Mouse (Mus musculus): ENCODE results near the gene Adk.
A peak's percentile ranks its signal among the peaks of the same experiment; 100 is the strongest.
"Not testable (repeated sequence)": the region's sequence is repeated elsewhere in the genome, so short reads cannot be mapped to it uniquely, and the experiment has no call there.

The Adk gene

GRCm38 (mm10) chr14:21433415-21433814, 381.0 kb downstream of the Adk start:
- DNase-seq (ENCODE audit: low read depth, low spot score): no peak

DNA sequence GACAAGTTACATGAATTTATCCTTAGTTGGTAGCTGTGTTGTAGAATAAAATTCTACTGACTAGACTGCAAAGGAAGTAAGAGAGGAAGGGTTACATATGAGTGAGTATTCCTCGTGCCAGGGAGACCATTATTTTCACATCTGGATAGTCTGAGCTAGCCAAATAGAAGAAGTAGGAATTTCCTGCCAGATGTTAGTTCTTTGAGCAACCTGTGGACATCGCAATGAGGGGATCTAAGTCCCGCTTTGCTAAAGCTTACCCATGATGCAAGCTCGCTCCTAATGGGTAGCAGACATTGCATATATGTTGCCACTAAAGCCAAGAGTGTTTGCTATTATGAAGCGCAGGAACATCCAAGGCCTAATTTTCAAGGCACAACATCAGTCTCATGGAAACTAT, 381.6 kb downstream of the Adk start:
- DNase-seq (ENCODE audit: low read depth, low spot score): no peak

DNA sequence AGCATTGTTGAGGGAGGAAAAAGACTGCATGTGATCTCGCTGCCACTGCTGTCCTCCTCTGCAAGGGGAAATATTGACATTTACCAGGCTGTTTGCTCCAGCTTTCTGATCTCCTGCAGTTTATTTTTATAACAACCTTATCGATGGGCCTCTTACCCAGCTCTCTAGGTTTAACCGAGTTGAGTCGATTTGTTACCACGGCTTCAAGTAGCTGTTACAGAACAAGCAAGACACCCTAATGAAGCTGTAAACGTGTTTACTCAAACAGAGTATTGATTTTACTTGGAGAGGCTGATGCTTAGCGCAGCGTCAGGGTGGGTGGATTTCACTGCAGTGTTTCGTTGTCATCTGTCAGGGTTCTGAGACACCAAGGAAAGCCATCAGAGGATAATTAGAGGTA, 382.3 kb downstream of the Adk start:
- DNase-seq (ENCODE audit: low read depth, low spot score): no peak

- no peak for DNase-seq (ENCODE audit: low read depth, low spot score)
Observed at GRCm38 (mm10) chr14:21439785-21440184, 387.4 kb downstream of the Adk start.

DNA sequence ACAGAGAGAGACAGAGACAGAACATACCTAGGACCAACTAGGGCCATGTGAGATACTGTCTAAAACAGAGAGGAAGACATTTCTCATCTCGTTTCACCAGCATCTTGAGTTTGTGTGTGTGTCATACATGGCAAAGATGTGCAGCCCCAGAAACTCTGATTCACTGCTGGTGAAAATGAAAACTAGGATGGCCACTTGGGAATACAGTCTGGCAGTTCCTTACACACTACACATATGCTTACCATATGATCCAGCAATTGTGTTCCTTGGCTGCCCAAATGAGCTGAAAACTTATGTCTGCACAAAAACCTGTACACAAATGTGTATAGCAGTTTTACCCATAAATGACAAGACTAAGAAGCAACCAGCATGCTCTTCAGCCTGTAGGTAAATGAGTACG, 388.2 kb downstream of the Adk start:
- no peak for DNase-seq (ENCODE audit: low read depth, low spot score)

DNA sequence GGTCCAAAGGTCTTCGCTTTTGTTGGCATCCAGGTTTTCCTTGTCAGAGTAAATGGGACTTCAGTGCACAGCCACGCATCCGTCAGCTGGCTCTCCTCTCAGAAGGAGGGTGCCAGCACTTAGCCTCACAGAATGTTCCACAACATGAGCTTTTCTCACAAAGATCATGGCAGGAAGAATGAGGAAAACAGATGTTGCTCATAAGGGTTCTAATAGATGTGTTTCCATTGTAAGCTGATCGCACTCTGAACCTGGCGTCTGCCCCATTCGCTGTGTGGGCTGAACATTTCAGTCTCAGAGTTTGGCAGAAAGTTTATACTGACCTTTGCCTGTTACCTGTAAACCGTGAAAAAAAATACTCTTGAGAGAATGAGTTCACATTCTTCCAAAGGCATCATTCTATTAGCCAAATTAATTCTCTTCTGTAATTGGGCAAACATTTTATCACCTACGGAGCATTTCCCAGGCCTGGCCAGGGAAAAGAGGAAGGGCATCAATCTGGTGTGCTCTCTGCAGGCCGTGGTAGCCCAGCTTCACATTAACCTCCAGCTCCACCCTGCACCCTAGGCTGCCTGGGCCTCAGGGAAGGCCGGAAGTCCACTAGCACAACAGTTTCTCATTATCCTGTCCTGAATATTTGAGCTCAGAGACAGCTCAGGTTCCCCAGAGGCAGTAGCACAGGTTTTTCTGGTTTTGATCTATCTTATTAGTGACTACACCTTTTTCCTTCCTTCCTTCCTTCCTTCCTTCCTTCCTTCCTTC, 389.6 kb downstream of the Adk start:
- peak; percentile 54 for DNase-seq (ENCODE audit: low read depth, low spot score)

GRCm38 (mm10) chr14:21452581-21452980, 400.2 kb downstream of the Adk start:
- no peak for DNase-seq (ENCODE audit: low read depth, low spot score)

GRCm38 (mm10) chr14:21453896-21454295, 401.5 kb downstream of the Adk start:
- no peak for DNase-seq (ENCODE audit: low read depth, low spot score)

DNA sequence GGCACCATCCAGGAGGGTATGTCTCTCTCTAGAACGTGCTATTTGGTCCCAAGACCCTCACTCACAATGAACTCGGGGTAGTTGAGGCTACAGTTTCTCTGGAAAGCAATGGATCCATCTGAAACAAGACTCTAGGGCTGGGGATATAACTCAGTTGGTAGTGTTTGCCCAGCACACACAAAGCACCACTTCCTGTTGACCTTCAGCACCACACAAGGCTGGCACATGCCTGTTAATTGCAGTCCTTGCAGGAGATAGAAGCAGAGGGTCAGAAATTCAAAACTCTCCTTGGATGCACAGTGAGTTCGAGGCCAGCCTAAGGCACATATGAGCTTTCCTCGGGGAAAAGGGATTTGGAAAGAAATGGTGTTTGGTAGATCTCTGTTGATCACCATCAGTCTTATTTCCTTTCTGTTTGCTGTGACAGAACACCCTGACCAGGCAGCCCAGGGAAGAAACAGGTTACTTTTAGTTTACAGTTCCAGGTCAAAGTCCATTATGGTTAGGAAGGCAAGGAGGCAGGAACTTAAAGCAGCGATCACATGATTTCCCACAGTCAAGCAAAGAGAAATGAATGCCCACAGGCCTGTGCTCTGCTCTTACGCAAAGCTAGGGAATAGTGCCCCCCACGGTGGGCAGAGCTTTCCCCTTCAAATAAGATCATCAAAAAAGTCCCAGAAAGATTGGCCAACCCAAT, 403.4 kb downstream of the Adk start:
- no peak for DNase-seq (ENCODE audit: low read depth, low spot score)

- DNase-seq (ENCODE audit: low read depth, low spot score): no peak
Observed at GRCm38 (mm10) chr14:21456526-21456925, 404.2 kb downstream of the Adk start.

DNA sequence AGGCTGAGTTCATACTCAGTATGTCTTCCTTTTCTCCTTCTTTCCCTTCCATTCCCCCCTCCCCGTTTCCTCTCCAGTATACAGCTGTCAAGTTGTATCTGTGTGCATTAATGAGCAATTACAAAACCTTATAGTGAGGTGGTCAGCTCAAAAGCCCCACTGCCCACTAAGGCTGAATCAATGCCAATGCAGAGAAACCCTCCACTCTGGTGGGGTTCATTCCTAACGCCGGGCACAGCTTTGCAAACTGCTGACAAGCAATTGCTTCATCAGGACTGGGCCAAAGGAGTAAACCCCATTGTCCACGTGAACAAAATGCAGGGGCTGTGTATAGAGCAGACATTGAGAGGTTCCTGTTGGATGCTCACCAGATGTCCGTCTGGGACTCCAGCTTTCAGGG, 405.5 kb downstream of the Adk start:
- DNase-seq (ENCODE audit: low read depth, low spot score): no peak

GRCm38 (mm10) chr14:21458696-21459095, 406.3 kb downstream of the Adk start:
- no peak for DNase-seq (ENCODE audit: low read depth, low spot score)

DNA sequence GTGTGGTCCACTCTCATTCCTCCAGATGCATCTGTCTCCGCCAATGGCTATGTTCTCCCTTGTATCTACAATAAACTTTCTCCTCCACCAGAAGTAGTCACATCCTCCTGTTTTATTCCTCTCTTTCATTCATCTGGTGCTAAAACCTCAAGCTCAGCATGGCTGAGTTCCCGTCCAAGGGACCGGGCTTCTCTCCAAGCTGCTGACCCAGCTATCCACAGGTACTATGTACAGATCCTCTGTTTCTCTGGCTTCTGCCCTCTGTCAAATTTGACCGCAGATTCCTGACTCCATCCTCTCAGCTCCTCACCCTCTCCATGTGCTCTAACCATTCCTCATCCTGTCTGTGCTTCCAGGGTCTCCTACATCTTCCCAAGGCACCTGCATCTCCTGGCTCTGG, 406.8 kb downstream of the Adk start:
- no peak for DNase-seq (ENCODE audit: low read depth, low spot score)

DNA sequence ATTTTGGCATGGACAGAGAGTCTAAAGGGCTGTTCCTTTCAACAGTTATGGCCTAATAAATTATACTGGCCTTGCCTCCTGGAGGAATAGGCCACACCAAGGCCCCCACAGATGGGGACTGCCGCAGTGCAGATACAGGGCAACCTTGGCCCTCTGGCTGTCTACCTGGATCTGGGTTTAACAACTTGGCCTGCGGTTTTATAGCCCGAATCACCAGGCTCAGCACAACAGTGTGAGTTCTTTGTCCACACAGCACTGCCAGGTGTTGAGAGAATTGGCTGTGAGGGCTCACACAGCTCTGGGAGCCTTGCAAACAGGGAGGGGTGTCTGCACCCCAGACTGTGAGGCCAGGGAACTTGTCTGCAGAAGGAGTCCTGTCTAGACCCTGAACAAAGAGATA, 410.0 kb downstream of the Adk start:
- DNase-seq (ENCODE audit: low read depth, low spot score): no peak

- DNase-seq (ENCODE audit: low read depth, low spot score): no peak
Observed at GRCm38 (mm10) chr14:21463117-21463712, 410.8 kb downstream of the Adk start.

DNA sequence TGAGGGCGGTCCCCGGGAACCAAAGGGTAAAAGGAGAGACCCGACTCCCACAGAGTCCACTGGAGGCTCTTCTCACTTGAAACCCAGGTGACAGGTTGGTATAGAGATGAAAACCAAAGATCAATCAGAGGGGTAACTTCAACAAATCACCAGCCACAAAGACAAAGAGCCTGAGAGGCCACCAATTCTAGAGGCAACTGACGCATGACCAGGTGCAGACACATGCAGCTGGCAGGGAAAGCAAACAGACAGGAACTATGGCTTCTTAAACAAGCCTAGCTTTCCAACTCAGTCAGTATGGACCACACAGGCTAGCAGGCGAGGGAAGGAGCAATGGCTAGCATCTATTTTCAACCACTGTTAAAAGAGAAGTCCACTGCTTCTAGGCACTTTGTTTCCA, 418.0 kb downstream of the Adk start:
- DNase-seq (ENCODE audit: low read depth, low spot score): no peak

DNA sequence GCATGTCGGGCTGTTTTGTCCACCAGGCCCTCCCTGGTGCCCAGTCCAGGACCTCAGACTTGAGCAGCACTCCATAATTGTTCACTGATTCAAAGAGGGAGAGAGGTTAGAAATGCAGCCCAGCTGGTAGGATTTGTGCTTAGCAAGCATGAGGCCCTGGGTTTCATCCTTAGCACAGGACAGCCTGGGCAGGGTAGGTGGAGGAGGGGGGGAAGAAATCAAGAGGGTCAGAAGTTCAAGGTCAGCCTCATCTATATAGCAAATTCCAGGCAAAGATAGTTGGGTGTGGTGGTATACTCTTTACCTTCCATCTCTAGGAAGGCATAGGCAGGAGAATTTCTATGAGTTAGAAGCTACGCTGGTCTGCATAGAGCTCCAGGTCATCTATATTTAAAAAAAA, 419.6 kb downstream of the Adk start:
- DNase-seq (ENCODE audit: low read depth, low spot score): no peak

DNA sequence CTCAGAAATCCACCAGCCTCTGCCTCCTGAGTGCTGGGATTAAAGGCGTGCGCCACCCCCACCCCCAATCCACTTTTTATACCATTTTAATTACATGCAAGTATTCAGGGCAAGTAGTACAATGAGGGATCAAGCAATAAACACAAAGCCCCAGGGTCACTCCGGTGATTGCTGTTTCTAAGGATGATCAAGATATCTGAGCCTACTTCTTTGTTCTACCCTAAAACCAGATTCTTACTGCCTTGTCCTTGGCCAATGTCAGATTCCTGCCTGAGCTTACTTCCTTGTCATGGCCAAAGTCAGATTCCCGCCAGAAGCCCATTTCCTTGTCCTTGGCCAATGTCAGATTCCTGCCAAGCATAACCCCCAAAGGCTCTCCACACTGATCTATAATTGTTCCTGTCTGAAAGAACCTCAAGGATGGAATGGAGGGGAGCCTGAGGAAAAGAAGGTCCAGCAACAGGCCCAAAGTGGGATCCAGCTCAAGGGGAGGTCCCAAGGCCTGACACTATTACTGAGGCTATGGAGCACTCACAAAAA, 422.3 kb downstream of the Adk start:
- not testable (repeated sequence) for DNase-seq (ENCODE audit: low read depth, low spot score)

DNA sequence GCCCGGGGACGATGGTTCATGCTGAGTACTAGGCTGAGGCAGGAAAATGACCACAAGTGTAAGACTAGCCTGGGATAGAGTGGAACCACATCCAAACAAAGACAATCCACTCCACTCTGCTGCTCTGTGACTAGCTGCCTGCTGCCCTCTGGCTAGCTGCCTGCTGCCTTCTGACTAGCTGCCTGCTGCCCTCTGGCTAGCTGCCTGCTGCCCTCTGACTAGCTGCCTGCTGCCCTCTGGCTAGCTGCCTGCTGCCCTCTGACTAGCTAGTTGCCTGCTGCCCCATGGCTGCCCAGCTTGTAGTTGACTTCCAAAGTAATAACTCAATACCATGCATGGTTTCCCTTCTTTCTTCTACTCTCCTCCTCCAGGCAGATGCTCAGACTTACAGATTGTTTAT, 424.8 kb downstream of the Adk start:
- DNase-seq (ENCODE audit: low read depth, low spot score): no peak

DNA sequence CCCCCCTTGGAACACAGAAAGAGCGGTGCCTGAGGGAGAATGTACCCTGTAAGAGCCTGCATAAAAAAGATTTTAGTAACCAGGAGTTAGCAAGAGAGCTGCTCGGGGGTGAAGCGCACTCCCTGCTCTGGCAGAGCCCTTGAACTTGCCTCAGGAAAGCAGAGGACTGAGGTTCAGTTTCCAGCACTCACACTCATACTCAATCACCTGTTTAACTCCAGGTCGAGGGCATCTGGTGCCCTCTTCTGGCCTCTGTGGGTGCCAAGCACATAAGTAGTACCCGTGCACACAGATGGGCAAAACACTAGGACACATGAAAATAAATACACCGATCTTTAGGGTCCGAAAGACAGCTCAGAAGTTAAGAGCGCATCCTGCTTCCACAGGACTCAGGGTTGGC, 427.2 kb downstream of the Adk start:
- no peak for DNase-seq (ENCODE audit: low read depth, low spot score)

GRCm38 (mm10) chr14:21480191-21480590, 427.8 kb downstream of the Adk start:
- no peak for DNase-seq (ENCODE audit: low read depth, low spot score)

DNA sequence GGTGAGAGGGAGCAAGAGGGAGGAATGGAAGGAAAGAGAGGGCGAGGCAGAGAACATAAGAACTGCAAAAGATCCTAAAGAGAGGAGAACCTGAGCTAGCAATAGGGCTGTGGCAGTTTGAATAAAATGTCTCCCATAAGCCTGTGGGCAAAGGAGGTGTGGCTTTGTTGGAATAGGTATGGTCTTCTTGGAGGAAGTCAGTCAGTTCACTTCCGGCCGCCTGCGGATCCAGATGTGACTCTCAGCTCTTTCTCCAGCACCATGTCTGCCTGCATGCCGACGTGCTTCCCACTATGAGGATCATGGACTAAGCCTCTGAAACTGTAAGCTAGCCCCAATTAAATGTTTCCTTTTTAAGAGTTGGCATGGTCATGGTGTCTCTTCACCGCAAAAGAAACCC, 428.9 kb downstream of the Adk start, which contains the start of gene Kat6b:
Gene Kat6b (plus strand): TSS at position 204 of the 400 bp plus-strand sequence.
- DNase-seq (ENCODE audit: low read depth, low spot score): no peak

- DNase-seq (ENCODE audit: low read depth, low spot score): no peak
Observed at GRCm38 (mm10) chr14:21484199-21484598, 431.8 kb downstream of the Adk start.

Data from mesoderm, embryonic 11.5 days (tissue).